Mouse (Mus musculus) hindbrain, postnatal 0 days (tissue): ENCODE data around the gene Arhgap32. TPM values are rescaled to one million over a fixed set of nuclear protein-coding genes. Genes with fewer than 3 reads are reported as not detected.

Experiments used
- ATAC-seq: fragments of 200-750 bp; cut with Nextera tagmentation; 2 replicates; pipeline ENCODE4 v1.8.0; 2017; ENCODE audit warnings: mild to moderate bottlenecking, moderate TSS enrichment, moderate library complexity
- DNase-seq: peaks from one replicate; pipeline ENCODE4 v3.0.0-alpha.2; 2015; ENCODE audit warnings: low spot score
- H3K27ac ChIP-seq: fragments of 300-500 bp; sonication (generic); 2 replicates; pipeline ENCODE4 v1.5.1; 2014; ENCODE audit warnings: mild to moderate bottlenecking
- H3K27me3 ChIP-seq: fragments of 300-500 bp; sonication (generic); 2 replicates; pipeline ENCODE4 v1.6.1; 2014; ENCODE audit warnings: low read length, mixed read lengths; ENCODE audit not compliant: insufficient read depth
- H3K36me3 ChIP-seq: fragments of 300-500 bp; sonication (generic); 2 replicates; pipeline ENCODE4 v1.6.1; 2014; ENCODE audit warnings: low read length, mixed read lengths; ENCODE audit not compliant: insufficient read depth
- H3K4me1 ChIP-seq: fragments of 300-500 bp; sonication (generic); 2 replicates; pipeline ENCODE4 v1.6.1; 2014; ENCODE audit warnings: antibody characterized with exemption, low read length, mixed read lengths; ENCODE audit not compliant: insufficient read depth
- H3K4me2 ChIP-seq: fragments of 300-500 bp; sonication (generic); 2 replicates; pipeline ENCODE4 v1.6.1; 2014; ENCODE audit warnings: low read depth, mild to moderate bottlenecking, low read length, moderate library complexity, mixed read lengths
- H3K4me3 ChIP-seq: fragments of 300-500 bp; sonication (generic); 2 replicates; pipeline ENCODE4 v1.5.1; 2014; ENCODE audit warnings: low read length
- H3K9ac ChIP-seq: fragments of 300-500 bp; sonication (generic); replicated peaks from 2 replicates; pipeline ENCODE4 v1.6.1; 2014; ENCODE audit warnings: mild to moderate bottlenecking, low read length, moderate library complexity, mixed read lengths
- H3K9me3 ChIP-seq: fragments of 300-500 bp; sonication (generic); 2 replicates; pipeline ENCODE4 v1.6.1; 2016; ENCODE audit warnings: low read length, mixed read lengths
- CTCF ChIP-seq: IDR thresholded peaks from 2 replicates; pipeline ENCODE4 v1.5.1; 2016; ENCODE audit warnings: antibody characterized with exemption, control low read depth, low read depth
- WGBS: fragments of 180-500 bp; shearing (Covaris S2); extraction: QIAGEN DNeasy Blood & Tissue Kit; methylation state at CpG from one replicate; pipeline ENCODE4 v1.1.7; 2014; 5-methylcytosine and 5-hydroxymethylcytosine counted together
- polyA plus RNA-seq: library from polyadenylated mRNA; unstranded; fragments of >200 nt; fragmentation: Nextera tagmentation; extraction: Ambion mirVana; gene quantifications from 2 replicates; pipeline ENCODE4 v1.2.1, GENCODE M21; 2015
- total RNA-seq: library from RNA; depleted of rRNA; stranded (reverse); fragments of >200 nt; gene quantifications from 2 replicates; pipeline ENCODE4 v1.2.3, GENCODE M21; 2014

Arhgap32 gene
- total and polyA plus RNA-seq, 2 experiments from 2014 or later = 8.2 to 66.7 TPM

- Histone ChIP-seq H3K36me3 (no peaks in the 10 kb centered on the region), H3K4me2 (no peak overlapping the region), H3K9ac (no peak overlapping the region), H3K27ac (no peak overlapping the region), H3K9me3 (no peaks in the 10 kb centered on the region), H3K4me1 (no peaks in the 10 kb centered on the region), H3K4me3 (no peak overlapping the region), H3K27me3 (no peaks in the 10 kb centered on the region)
- DNase-seq (peak; percentile 93), ATAC-seq (peak; percentile 77)
- 14% methylated on average over 5 of the region's 5 CpGs for WGBS
- TF ChIP-seq CTCF = peak; percentile 82
Observed at GRCm38 (mm10) chr9:32271896-32272444, 156.0 kb downstream of the Arhgap32 start.

GRCm38 (mm10) chr9:32278052-32278451 lies 162.1 kb downstream of the Arhgap32 start:
- no peak overlapping the region for H3K4me2 ChIP-seq
- 83% methylated on average over 5 of the region's 5 CpGs for WGBS
- TF ChIP-seq CTCF = no peak
- H3K4me1 ChIP-seq = no peaks in the 10 kb centered on the region
- H3K9ac ChIP-seq = no peak overlapping the region
- no peaks in the 10 kb centered on the region for H3K36me3 ChIP-seq
- H3K9me3 ChIP-seq = no peaks in the 10 kb centered on the region
- DNase-seq (no peak), ATAC-seq (no peak)
- H3K27ac ChIP-seq = no peak overlapping the region
- no peaks in the 10 kb centered on the region for H3K27me3 ChIP-seq
- no peak overlapping the region for H3K4me3 ChIP-seq

GRCm38 (mm10) chr9:32279789-32280188 lies 163.9 kb downstream of the Arhgap32 start:
- Histone ChIP-seq H3K36me3 (no peaks in the 10 kb centered on the region), H3K4me3 (no peak overlapping the region), H3K4me1 (no peaks in the 10 kb centered on the region), H3K27ac (no peak overlapping the region), H3K4me2 (no peak overlapping the region), H3K9ac (no peak overlapping the region), H3K9me3 (no peaks in the 10 kb centered on the region), H3K27me3 (no peaks in the 10 kb centered on the region)
- no peak for ATAC-seq
- whole genome bisulfite sequencing = 61% methylated on average over 3 of the region's 3 CpGs
- TF ChIP-seq CTCF = no peak
- DNase-seq = no peak

GRCm38 (mm10) chr9:32280456-32280855 lies 164.5 kb downstream of the Arhgap32 start:
- Histone ChIP-seq H3K9me3 (no peaks in the 10 kb centered on the region), H3K4me1 (no peaks in the 10 kb centered on the region), H3K4me2 (no peak overlapping the region), H3K9ac (no peak overlapping the region), H3K4me3 (no peak overlapping the region), H3K27me3 (no peaks in the 10 kb centered on the region), H3K27ac (no peak overlapping the region), H3K36me3 (no peaks in the 10 kb centered on the region)
- DNase-seq (no peak), ATAC-seq (no peak)
- WGBS = 90% methylated on average over 5 of the region's 5 CpGs
- TF ChIP-seq CTCF = no peak

GRCm38 (mm10) chr9:32283591-32283990 lies 167.7 kb downstream of the Arhgap32 start:
- no peaks in the 10 kb centered on the region for H3K27me3 ChIP-seq
- no peak overlapping the region for H3K4me2 ChIP-seq
- ATAC-seq (no peak), DNase-seq (no peak)
- no peak overlapping the region for H3K4me3 ChIP-seq
- 85% methylated on average over 5 of the region's 5 CpGs for WGBS
- H3K36me3 ChIP-seq = no peaks in the 10 kb centered on the region
- no peaks in the 10 kb centered on the region for H3K4me1 ChIP-seq
- H3K9ac ChIP-seq = no peak overlapping the region
- TF ChIP-seq CTCF = no peak
- no peak overlapping the region for H3K27ac ChIP-seq
- H3K9me3 ChIP-seq = no peaks in the 10 kb centered on the region

- WGBS = 48% methylated on average over 7 of the region's 7 CpGs
- Histone ChIP-seq H3K4me3 (no peak overlapping the region), H3K9ac (no peak overlapping the region), H3K4me1 (peaks cover 8% of the 10 kb centered on the region; the same call in 1 of the 2 replicates), H3K9me3 (no peaks in the 10 kb centered on the region), H3K27ac (no peak overlapping the region), H3K36me3 (no peaks in the 10 kb centered on the region), H3K4me2 (no peak overlapping the region), H3K27me3 (no peaks in the 10 kb centered on the region)
- no peak for TF ChIP-seq CTCF
- ATAC-seq (no peak), DNase-seq (no peak)
Observed at GRCm38 (mm10) chr9:32291618-32292017, 175.7 kb downstream of the Arhgap32 start.

- Histone ChIP-seq H3K27ac (peak overlapping the region; percentile 67; the same call in 1 of the 2 replicates), H3K36me3 (no peaks in the 10 kb centered on the region), H3K27me3 (no peaks in the 10 kb centered on the region), H3K4me3 (no peak overlapping the region), H3K4me1 (peaks cover 8% of the 10 kb centered on the region; the same call in 1 of the 2 replicates), H3K4me2 (no peak overlapping the region), H3K9ac (no peak overlapping the region), H3K9me3 (no peaks in the 10 kb centered on the region)
- no peak for TF ChIP-seq CTCF
- DNase-seq = peak; percentile 68
- ATAC-seq = peak; percentile 73
- WGBS = 31% methylated on average over 5 of the region's 5 CpGs
Observed at GRCm38 (mm10) chr9:32292686-32293085, 176.8 kb downstream of the Arhgap32 start.
